Mouse (Mus musculus): ENCODE measurements around the gene Jak2.

- 0 out of 2 replicates have a peak, but pooled peaks have one; percentile 4 for TF ChIP-seq CTCF (IDR thresholded peaks at IDR 0.05; ENCODE audit: control insufficient read depth, insufficient read depth, insufficient replicate concordance, low read depth, low read length)
- peak; percentile 43; the same call in 1 of the 2 replicates for TF ChIP-seq POLR2A (IDR thresholded peaks at IDR 0.05; ENCODE audit: control insufficient read depth, low read depth, low read length)
These were observed at the start of gene Jak2 for GRCm38 (mm10) chr19:29251191-29251957.

Data from testis, adult 2 months (tissue).